Mouse (Mus musculus): ENCODE results near the gene Aars. TPM values are rescaled to one million over a fixed set of nuclear protein-coding genes. Genes with fewer than 3 reads are reported as not detected.
"Not testable (repeated sequence)": the region's sequence is repeated elsewhere in the genome, so short reads cannot be mapped to it uniquely, and the experiment has no call there.

The Aars gene
- 10 to 100 TPM; 14.0 to 20.3 TPM for polyA plus RNA-seq (2017; shearing (Covaris generic))

- ATAC-seq = no peak
Observed at GRCm38 (mm10) chr8:111032916-111033315, at the start of gene Aars. TSS of gene Aars (plus strand) at chr8:111033144.

- ATAC-seq = no peak
Observed at GRCm38 (mm10) chr8:110987805-110988744, 44.9 kb upstream of the Aars start.

- no peak for ATAC-seq
Observed at GRCm38 (mm10) chr8:110990017-110990416, 42.9 kb upstream of the Aars start.

GRCm38 (mm10) chr8:110996641-110997430, 36.1 kb upstream of the Aars start:
- peak; percentile 8 for ATAC-seq

- peak; percentile 94 for ATAC-seq
Observed at GRCm38 (mm10) chr8:110997547-110998531, 35.1 kb upstream of the Aars start, which contains the start of gene Ddx19a. TSS of gene Ddx19a (minus strand) at chr8:110997800.

GRCm38 (mm10) chr8:111010230-111010991, 22.5 kb upstream of the Aars start:
- ATAC-seq = not testable (repeated sequence)

- ATAC-seq = not testable (repeated sequence)
Observed at GRCm38 (mm10) chr8:111026609-111027008, 6.3 kb upstream of the Aars start.

GRCm38 (mm10) chr8:111027391-111027937, 5.5 kb upstream of the Aars start:
- peak; percentile 71 for ATAC-seq

- ATAC-seq = peak; percentile 17
Observed at GRCm38 (mm10) chr8:111029589-111029988, 3.4 kb upstream of the Aars start.

- ATAC-seq = peak; percentile 48
Observed at GRCm38 (mm10) chr8:111030045-111030444, 2.9 kb upstream of the Aars start.

- no peak for ATAC-seq
Observed at GRCm38 (mm10) chr8:111031572-111031971, 1.4 kb upstream of the Aars start, which contains the start of gene Ddx19b. TSS of gene Ddx19b (minus strand) at chr8:111031751.

- peak; percentile 96 for ATAC-seq
Observed at GRCm38 (mm10) chr8:111033482-111034215, 705 bp downstream of the Aars start.

- no peak for ATAC-seq
Observed at GRCm38 (mm10) chr8:111034276-111034675, 1.3 kb downstream of the Aars start.

GRCm38 (mm10) chr8:111036591-111036990, 3.6 kb downstream of the Aars start:
- ATAC-seq = no peak

- ATAC-seq = no peak
Observed at GRCm38 (mm10) chr8:111042546-111042945, 9.6 kb downstream of the Aars start.

GRCm38 (mm10) chr8:111044003-111044734, 11.2 kb downstream of the Aars start:
- ATAC-seq = peak; percentile 32

GRCm38 (mm10) chr8:111048694-111049093, 15.8 kb downstream of the Aars start:
- no peak for ATAC-seq

GRCm38 (mm10) chr8:111049106-111049505, 16.2 kb downstream of the Aars start:
- no peak for ATAC-seq

GRCm38 (mm10) chr8:111053827-111054518, 21.0 kb downstream of the Aars start:
- no peak for ATAC-seq

Data from activated CD4-positive, CD25-positive, alpha-beta regulatory T cell, adult 4 months (primary cell).